Mouse (Mus musculus): Measurements from ENCODE around the gene Cfap73.
A peak's percentile ranks its signal among the peaks of the same experiment; 100 is the strongest.

Cfap73 gene

DNA sequence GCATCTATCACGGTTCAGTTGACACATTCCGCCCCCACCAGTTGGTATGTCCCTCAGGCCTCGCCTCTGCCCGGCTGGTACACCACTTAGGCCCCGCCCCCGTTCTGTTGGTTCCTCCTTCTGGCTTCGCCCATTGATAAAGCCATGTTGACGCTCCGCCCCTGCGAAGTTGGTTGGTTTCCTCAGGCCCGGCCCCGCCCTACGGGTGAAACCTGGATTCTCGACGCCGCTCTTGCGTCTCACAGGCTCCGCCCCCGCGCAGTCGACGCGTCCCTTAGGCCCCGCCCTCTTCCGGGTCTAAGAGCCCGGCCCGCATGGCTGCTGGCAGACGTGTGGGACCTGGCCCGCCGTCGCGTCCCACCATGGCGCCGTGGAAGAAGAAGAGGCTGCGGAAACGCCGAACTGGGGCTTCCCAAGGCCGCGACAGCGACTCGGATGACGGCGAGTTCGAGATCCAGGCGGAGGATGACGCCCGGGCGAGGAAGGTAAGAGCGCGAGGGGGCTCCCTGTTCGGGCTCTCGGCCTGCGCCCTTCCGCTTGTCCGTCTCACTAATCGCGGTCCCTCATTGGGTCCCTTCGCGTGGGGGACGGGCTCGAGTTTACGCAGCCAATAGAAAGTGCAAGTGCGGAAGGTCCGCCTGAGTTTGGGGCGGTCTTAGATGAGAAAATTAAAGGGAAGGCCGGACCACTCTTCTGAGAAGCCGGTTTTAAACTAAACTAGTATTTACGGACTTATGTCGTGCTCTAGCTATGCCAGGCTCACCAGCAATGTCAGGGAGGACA is 21.0 kb downstream of the Cfap73 start:
- peak; percentile 99 for DNase-seq (ENCODE audit: extremely low spot score)

DNA sequence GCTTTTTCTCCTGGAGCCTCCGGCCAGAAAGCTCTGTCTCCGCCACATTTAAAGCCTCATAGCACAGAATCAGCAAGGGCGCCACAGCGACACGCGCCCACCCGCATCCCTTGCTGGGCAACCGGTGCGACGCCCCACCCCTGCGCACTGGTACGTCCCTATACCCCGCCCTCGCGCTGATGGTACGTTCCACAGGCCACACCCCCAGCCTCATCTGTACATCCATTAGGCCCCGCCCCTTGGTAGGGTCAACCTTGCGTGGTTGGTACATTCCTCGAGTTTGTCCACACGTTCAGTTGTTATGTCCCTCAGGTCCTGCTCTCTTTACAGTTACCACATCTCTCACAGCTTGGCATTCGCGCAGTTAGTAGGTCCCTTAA is 21.6 kb downstream of the Cfap73 start, which contains the start of the genes Rita1 and Ddx54:
Rita1 (minus strand) TSS at position 148 of the 380 bp plus-strand sequence.
Ddx54 (plus strand) TSS at position 298 of the 380 bp plus-strand sequence.
- peak; percentile 99 for DNase-seq (ENCODE audit: extremely low spot score)

DNA sequence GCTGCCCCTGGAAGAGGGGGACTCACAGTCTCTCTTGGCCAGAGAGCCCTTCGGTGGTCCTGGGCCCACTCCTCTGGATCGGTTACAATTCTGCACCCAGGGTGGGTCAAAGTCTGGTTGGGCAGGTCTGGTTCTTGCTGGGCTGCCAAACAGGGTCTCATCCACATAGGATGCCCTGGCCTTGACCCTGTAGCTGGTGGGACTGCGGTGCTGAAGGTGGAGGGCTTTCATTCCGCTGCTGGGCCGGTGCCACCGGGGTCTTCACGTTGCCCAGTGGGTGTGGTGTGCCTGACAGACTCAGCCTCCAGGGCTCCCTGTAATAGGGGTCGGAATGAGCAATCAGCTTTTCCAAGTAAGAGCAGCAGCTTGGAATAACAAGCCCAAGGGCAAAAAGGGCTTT is 22.6 kb downstream of the Cfap73 start:
- DNase-seq (ENCODE audit: extremely low spot score), result no peak

DNA sequence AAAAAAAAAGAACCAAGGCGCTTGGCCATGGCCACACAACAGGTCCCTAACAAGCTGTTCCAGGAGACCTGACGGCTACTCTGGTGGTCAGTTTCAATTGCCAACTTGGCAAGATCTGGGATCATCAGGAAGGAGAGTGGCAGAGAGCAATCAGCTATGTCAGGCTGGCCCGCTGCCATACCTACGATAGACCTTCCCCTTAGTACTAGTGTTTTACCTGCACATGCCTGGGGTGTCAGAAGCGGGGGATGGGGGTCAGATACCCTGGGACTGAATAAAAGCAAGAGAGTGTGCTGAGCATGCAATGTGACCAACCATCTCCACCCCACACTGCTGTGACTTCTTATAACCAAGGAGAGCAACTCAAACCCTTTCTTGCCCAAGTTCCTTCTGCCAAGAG is 23.1 kb downstream of the Cfap73 start:
- DNase-seq (ENCODE audit: extremely low spot score), result no peak

DNA sequence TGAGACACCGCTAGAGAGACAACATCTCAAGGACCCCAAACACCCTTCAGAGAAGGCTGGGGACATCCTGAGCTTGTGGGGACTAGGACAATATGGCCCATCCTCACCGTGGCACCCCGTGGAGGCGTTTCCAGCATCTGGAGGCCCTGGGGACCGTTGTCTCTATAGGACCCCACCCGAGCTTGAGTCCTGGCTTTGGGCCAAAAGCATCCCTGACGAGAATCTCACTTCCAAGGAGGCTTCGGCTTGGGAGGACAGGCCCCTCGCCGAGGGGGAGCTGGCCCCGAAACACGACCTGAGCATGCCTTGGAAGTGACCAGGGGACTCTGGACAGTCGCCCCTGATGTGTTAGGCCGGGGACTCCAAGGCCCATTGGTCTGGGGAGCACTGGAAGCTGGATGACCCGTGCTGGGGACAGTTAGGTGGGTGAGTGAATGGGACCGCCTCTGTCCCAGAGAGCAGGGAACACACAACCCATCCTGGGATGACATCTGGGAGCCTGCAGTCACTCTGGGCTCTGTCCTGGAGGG is 24.7 kb downstream of the Cfap73 start:
- DNase-seq (ENCODE audit: extremely low spot score), result no peak

DNA sequence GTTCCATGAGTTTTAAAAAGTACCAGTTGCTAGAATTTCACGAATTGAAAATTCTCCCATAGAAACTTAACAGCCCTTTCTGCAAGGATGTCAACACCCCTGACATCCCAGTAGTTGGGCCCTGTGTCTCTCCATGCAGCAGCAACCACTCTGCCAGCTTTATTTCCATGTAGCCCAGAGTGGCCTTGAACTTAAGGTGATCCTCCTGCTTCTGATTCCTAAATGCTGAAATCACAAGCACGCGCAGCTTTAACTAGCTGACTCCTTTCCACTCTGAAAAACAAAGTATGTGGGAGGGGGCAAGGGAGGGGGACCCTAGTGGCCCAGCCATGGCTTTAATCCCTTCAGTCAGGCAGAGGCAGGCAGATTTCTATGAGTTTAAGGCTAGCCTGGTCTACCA is 26.7 kb downstream of the Cfap73 start:
- DNase-seq (ENCODE audit: extremely low spot score), result no peak

DNA sequence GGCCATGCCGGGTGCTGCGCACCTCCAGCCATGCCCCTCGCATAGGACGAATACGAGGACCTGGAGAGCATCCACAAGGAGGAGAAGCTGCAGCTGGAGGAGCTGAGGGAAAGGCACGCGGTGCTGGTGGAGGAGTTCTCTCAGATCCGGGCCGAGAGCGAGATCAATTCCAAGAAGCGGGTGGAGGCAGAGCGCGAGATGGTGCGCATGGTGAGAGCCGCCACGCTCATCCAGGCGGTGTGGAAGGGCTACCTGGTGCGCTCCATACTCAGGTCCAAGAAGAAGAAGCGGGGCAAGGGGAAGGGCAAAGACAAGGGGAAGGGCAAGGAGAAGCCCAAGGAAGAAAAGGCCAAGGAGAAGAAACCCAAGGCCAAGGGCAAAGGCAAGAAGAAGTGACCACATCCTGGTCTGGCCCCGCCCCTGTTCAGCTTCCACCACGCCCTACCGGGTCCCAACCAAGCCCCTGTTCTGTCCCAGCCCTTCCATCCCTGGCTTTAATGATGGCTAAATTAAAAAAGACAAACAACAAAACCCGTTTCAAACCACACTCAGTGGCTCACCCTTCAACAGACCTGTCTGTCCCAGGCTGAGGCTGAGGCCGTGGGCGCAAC is 27.3 kb downstream of the Cfap73 start:
- DNase-seq (ENCODE audit: extremely low spot score), result no peak

DNA sequence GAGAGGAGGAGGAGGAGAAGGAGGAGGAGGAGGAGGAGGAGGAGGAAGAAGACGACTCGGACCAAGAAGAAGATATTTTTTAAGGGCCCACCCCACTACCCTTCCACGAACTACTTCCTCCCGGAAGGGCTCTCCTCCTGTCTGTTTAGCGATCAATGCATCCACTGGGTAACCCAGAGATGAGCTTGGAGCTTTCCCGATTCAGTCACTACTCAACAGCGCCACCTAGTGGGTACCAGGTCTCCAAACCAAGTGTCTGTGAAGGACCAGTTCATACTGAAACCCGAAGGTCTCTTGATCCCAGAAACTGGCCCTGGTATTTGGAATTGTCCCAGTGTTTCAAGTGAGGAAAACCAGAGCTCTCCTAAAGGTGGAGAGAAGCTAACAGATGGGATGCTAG is 28.3 kb downstream of the Cfap73 start:
- DNase-seq (ENCODE audit: extremely low spot score), result peak; percentile 89

DNA sequence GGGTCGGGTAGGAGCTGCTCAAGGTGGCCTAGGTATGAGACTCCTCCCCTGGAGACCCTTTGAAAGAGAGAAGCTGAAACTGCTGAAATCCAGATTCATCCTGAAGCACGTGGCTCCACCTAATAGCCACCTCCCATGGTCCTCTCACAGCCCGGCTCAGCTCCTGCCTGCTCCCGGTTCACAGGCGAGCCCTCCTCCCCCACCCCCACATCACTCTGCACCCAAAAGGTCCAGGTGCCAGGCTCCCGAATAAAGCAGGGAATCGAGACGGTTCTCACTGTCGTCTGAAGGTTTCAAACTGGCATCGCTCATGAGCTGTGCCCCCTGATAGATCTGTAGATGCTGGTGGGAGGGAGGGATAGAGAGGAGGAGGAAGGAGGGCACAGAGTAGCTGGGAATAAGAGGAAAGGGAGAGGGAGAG is 28.8 kb downstream of the Cfap73 start:
- DNase-seq (ENCODE audit: extremely low spot score), result no peak

DNA sequence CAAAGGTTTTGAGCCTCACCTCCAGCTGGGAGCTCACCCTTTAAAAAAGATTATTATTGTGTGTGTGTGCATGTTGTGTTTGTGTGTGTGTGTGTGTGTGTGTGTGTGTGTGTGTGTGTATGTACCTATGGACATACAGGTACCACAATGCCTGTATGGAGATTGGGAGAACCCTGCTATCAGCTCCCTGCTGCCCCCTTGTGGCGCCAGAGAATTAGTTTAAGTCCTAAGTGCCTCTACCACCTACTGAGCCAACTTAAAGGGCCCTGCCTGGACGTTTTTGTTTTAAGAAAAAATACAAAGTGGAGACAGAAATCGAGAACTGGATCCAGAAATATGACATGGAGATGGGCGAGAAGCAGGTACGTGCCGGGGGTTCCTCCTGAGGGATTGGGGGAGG is 29.2 kb downstream of the Cfap73 start:
- peak; percentile 80 for DNase-seq (ENCODE audit: extremely low spot score)

DNA sequence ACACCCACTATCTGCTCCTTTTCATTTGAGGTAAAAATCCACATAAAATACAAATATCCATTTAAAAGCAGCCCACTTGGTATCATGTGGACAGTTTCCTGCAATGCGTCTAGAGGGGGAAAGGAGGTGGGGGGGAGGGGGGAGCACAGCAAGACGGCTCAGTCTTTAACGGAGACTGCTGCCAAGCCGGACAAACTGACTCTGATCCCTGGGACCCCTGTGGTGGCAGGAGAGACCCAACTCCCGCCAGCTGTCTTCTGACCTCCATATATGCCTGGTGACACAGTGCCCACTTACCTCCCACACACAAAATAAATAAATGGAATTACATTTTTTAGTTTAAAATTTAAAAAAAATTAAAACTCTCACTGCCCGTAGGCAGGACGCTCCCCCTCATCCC is 30.5 kb downstream of the Cfap73 start:
- no peak for DNase-seq (ENCODE audit: extremely low spot score)

DNA sequence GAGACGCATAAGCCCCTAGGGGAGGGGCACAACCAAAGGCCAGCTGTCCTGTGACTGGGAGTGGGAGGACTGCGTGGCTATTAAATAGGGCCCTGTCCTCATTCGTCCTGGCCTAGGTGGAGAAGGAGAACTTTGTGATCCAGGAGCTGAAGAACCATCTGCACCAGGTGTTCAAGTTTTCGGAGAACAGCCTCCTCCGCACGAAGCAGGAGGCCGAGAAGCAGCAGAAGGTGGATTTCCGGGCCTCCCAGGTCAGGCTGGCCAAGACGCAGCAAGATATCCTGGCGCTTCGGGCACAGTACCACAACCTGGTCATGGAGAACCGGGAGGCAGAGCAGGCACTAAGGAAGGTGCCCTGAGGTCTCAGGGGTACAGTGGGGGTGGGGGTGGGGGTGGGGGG is 31.8 kb downstream of the Cfap73 start:
- no peak for DNase-seq (ENCODE audit: extremely low spot score)

DNA sequence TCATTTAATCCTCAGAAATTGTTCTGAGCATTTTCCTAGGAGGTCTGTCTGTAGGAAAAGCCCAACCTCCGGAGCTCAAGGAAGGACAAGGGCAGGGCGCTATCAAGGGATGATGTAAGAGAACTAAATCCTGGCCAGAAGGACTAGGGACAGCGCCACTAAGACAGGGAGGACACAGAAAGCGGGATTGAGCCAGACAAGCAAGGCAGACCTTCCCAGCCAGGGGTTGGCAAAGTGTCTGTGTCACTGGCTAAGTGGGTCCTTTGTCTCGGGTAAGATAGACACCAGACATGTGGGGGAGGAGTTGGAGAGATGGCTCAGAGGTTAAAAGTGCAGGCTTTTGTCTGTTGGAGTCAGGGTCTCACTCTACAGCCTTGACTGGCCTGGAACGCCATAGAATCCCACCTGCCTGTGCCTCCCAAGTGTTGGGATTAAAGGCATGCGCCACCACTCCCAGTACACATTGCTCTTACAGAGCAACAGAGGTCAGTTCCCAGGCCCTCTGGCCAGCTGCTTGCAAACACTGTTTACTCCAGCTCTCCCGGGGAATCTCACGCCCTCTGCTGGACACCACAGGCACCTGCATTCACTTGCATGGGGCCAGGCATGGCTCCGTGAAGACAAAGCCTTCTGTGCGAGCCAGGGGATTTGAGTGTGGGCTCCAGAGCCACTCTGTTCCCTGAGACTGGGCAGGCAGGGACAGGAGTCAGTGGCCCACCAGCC is 32.9 kb downstream of the Cfap73 start:
- peak; percentile 60 for DNase-seq (ENCODE audit: extremely low spot score)

DNA sequence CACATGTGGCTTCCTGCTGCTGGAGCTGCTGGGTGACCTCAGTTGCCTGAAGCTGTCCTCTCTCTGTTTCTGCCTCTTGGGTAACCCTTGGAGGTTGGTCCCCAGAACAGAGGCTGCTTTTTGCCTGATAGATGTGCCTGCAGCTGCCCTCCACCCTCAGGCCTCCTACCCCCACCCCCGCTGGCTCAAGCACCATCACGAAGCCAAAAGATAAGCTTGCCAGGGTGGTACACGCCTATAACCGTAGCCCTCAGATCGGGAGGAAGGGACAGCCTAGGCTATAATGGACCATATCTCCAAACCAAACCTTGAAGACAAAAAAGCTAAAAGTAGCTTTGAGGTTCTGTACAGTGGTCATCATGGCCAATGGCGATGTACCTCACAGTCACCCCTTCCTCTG is 34.4 kb downstream of the Cfap73 start:
- DNase-seq (ENCODE audit: extremely low spot score), result no peak

DNA sequence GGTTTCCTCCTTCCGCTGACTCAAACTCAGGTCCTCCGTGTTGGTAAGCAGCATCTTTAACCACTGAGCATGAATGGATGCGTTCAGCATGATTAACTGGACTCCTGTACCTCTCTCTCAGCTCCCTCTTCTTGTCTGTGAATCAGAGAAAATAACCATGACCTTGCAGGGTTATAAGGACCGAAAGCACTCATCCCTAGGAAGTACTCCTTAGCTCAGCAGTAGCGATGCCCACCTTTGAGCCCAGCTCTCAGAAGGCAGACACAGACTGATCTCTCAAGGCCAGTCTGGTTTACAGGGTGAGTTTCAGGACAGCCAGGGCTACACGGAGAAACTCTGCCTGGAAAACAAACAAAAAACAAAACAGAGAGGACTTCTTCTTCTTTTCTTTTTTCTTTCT is 39.5 kb downstream of the Cfap73 start:
- no peak for DNase-seq (ENCODE audit: extremely low spot score)

DNA sequence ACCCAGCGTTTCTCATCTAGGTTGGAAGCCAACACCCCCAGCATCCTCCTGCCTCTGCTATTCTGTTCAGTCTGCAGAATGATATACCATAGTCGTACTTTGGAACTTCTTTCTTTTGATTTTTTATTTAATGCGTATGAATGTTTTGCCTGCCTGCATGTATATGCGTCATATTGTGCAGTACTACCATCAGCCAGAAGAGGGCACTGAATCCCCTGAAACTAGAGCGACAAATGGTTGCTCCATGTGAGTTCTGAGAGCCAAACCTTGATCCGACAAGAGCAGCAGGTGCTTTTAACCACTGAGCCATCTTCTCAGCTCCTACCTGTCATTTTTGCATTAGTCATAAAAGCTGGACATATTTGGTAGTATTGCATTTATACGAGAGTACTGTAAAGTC is 41.9 kb downstream of the Cfap73 start:
- DNase-seq (ENCODE audit: extremely low spot score), result no peak

DNA sequence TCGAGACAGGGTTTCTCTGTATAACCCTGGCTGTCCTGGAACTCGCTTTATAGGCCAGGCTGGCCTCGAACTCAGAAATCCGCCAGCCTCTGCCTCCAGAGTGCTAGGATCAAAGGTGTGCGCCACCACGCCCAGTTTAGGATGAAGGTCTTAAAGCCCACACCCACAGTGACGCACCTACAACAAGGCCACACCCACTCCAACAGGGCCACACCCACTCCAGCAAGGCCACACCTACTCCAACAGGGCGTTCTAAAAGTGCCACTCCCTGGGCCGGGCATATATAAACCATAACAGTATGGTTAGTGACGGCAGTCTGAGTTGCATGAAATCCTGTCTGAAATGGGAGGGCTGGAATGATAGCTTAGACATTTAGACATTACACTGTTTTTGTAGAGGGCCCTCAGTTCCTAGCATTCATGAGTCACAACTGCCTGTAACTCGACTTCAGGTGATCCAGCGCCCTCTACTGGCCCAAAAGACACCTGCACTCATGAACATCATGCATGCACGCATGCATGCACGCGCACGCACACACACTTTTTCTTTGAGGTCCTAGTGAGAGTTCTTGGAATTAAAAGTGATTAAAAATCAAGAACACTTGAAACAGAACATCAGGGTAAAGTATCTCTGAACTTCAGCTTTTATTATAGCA is 43.6 kb downstream of the Cfap73 start:
- DNase-seq (ENCODE audit: extremely low spot score), result no peak

DNA sequence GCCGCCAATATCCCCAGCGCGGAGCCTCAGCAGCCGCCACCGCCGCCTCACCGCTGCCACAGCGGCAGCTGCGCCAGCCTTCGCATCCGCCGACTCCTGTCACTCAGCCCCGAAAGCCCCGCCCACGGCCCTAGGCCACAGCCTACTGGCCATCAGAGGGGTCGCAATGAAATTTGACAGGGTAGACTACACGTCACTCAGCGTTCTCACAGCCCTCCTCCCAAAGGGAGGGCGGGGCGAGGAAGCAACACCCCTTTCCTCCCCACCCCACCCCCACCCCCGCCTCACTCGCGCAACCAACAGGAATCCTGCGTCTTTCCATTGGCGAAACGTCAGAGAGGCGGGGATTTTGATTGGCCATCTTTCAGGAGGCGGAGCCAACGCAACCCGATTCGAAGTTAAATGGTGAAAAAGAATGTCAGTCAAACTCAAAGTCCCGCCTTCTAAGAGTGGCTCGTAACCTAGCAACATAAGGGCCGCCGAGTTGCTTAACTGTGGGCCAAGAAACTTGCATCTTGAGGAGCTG is 45.4 kb downstream of the Cfap73 start, which contains the start of the genes Tpcn1 and Iqcd:
Tpcn1 (minus strand) TSS at position 105 of the 526 bp plus-strand sequence.
Iqcd (plus strand) TSS at position 448 of the 526 bp plus-strand sequence.
- DNase-seq (ENCODE audit: extremely low spot score), result peak; percentile 99

DNA sequence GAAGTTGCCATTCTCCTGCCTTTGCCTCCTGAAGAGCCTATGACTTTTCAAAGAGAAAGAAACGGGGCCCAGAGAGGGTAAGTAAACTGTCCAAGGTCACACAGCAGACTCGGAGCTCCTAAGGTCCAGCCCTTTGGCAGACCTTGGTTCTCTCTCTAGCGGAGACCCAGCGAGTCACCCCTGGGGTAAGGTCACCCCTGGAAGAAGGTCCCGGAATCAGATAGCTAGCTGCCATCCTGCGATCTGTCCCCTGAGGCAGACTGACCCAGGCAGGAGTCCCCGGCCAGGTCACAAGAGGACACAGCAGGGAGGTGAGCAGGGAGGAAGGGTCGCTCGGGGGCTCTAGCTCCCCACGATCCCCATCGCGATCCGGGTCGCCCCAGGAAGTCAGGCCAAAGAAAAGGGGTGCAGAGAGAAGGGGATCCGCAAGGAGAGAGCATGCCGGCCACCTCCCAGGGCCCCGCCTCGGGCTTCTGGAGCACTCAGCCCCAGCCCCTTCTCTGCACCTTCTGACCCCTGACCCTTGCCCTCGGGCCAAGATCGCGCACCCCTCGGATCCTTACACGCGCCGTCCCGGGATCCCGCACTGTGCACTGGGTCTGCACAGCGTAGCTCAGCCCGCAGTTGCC is 46.0 kb downstream of the Cfap73 start:
- DNase-seq (ENCODE audit: extremely low spot score), result no peak

DNA sequence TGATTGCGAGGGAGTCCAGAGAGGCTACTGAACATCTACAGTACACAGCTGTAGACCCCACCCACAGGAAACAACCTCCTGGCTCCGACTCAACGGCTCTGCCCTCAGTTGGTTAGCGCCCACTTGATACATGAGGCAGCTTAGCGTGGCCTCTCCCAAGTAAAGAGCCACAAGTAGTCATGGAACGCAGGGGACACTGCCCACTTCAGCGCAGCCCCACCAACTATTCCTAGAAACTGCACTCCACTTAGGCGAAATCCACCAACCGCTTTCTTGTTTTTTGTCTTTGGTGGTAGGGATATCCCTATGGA is 46.5 kb downstream of the Cfap73 start:
- DNase-seq (ENCODE audit: extremely low spot score), result no peak
